Mouse (Mus musculus): ENCODE measurements around the gene Cd209c. TPM values are rescaled to one million over a fixed set of nuclear protein-coding genes. Genes with fewer than 3 reads are reported as not detected.
A peak's percentile ranks its signal among the peaks of the same experiment; 100 is the strongest.

Cd209c gene
- under 1 TPM in 3 of 4 experiments, not detected in 1; 0.31 to 0.47 (median 0.43) TPM for total RNA-seq (2022)

GRCm38 (mm10) chr8:3954646-3955045 lies at the start of gene Cd209c:
Gene Cd209c, minus strand, starts transcription at chr8:3954746.
- DNase-seq (ENCODE audit: low spot score in 2 of 2): no peak

- DNase-seq (ENCODE audit: low spot score in 2 of 2): no peak
Observed at GRCm38 (mm10) chr8:3994219-3994618, 39.7 kb upstream of the Cd209c start.

- peak in 1 of 2 experiments; percentile 2 for DNase-seq (ENCODE audit: low spot score in 2 of 2)
Observed at GRCm38 (mm10) chr8:3956037-3956436, 1.5 kb upstream of the Cd209c start.

- no peak for DNase-seq (ENCODE audit: low spot score in 2 of 2)
Observed at GRCm38 (mm10) chr8:3940023-3940422, 14.5 kb downstream of the Cd209c start.

GRCm38 (mm10) chr8:3926744-3927143 lies 27.8 kb downstream of the Cd209c start, which contains the start of gene Cd209b:
Gene Cd209b, minus strand, starts transcription at chr8:3926844.
- no peak for DNase-seq (ENCODE audit: low spot score in 2 of 2)

Other genes with a start within 250 kb of the Cd209c start
- gene Clec4g, start 234.1 kb downstream of the Cd209c start, total RNA-seq (2022): not detected
- 1 to 10 TPM in 1 of 4 experiments, under 1 TPM in 1, not detected in 2; 0.34 to 1.1 TPM for gene Cd209a, start 205.8 kb downstream of the Cd209c start, total RNA-seq (2022)
- not detected for gene Cd209e, start 100.4 kb downstream of the Cd209c start, total RNA-seq (2022)
- not detected for gene Cd209d, start 76.2 kb downstream of the Cd209c start, total RNA-seq (2022)
- 1 to 10 TPM in 1 of 4 experiments, under 1 TPM in 3; 0.33 to 1.2 (median 0.62) TPM for gene Cd209b, start 27.9 kb downstream of the Cd209c start, total RNA-seq (2022)
- under 1 TPM in 3 of 4 experiments, not detected in 1; 0.30 to 0.89 (median 0.37) TPM for gene Cd209f, start 151.1 kb upstream of the Cd209c start, total RNA-seq (2022)
- gene Cd209g, start 179.4 kb upstream of the Cd209c start, total RNA-seq (2022): under 1 TPM in 1 of 4 experiments, not detected in 3; 0.65 TPM
- gene Evi5l, start 211.8 kb upstream of the Cd209c start, total RNA-seq (2022): 100 to 1,000 TPM in 2 of 4 experiments, 10 to 100 TPM in 2; 90.2 to 127 (median 105) TPM